Mouse (Mus musculus) stomach, embryonic 16.5 days (tissue): ENCODE results near the gene Cwf19l1. TPM values are rescaled to one million over a fixed set of nuclear protein-coding genes. Genes with fewer than 3 reads are reported as not detected.
A peak's percentile ranks its signal among the peaks of the same experiment; 100 is the strongest.

Experiments
- ATAC-seq: fragments of 200-750 bp; cut with Nextera tagmentation; 2 replicates; pipeline ENCODE4 v1.8.0; 2017; ENCODE audit warnings: moderate number of reproducible peaks, moderate TSS enrichment; ENCODE audit not compliant: insufficient read depth, low FRiP score
- H3K27ac ChIP-seq: fragments of 300-500 bp; sonication (generic); 2 replicates; pipeline ENCODE4 v1.5.1; 2014; ENCODE audit warnings: low read length
- H3K27me3 ChIP-seq: fragments of 300-500 bp; sonication (generic); 2 replicates; pipeline ENCODE4 v1.6.1; 2014; ENCODE audit warnings: low read length, control low read depth, mixed read lengths; ENCODE audit not compliant: control insufficient read depth, insufficient read depth
- H3K36me3 ChIP-seq: fragments of 300-500 bp; sonication (generic); 2 replicates; pipeline ENCODE4 v1.6.1; 2014; ENCODE audit warnings: low read length; ENCODE audit not compliant: control insufficient read depth, insufficient read depth
- H3K4me1 ChIP-seq: fragments of 300-500 bp; sonication (generic); 2 replicates; pipeline ENCODE4 v1.6.1; 2014; ENCODE audit warnings: low read length, control low read depth, mixed read lengths; ENCODE audit not compliant: control insufficient read depth, insufficient read depth
- H3K4me2 ChIP-seq: fragments of 300-500 bp; sonication (generic); 2 replicates; pipeline ENCODE4 v1.6.1; 2014; ENCODE audit warnings: low read depth, low read length, mixed read lengths
- H3K4me3 ChIP-seq: fragments of 300-500 bp; sonication (generic); replicated peaks from 2 replicates; pipeline ENCODE4 v1.5.1; 2014; ENCODE audit warnings: mild to moderate bottlenecking, low read length
- H3K9ac ChIP-seq: fragments of 300-500 bp; sonication (generic); 2 replicates; pipeline ENCODE4 v1.6.1; 2014; ENCODE audit warnings: low read length
- H3K9me3 ChIP-seq: fragments of 300-500 bp; sonication (generic); replicated peaks from 2 replicates; pipeline ENCODE4 v1.6.1; 2016; ENCODE audit warnings: low read length, control low read depth; ENCODE audit not compliant: control insufficient read depth
- WGBS: fragments of 180-500 bp; shearing (Covaris S2); extraction: QIAGEN DNeasy Blood & Tissue Kit; methylation state at CpG from one replicate; pipeline ENCODE4 v1.1.7; 2014; 5-methylcytosine and 5-hydroxymethylcytosine counted together
- polyA plus RNA-seq: library from polyadenylated mRNA; unstranded; fragments of >200 nt; fragmentation: Nextera tagmentation; extraction: Ambion mirVana; gene quantifications from 2 replicates; pipeline ENCODE4 v1.2.1, GENCODE M21; 2015

Gene Cwf19l1
- polyA plus RNA-seq, 1 experiment from 2014 or later = 29.2 TPM

GRCm38 (mm10) chr19:44148991-44149390 lies 13.3 kb upstream of the Cwf19l1 start:
- WGBS = 68% methylated on average over 2 of the region's 2 CpGs
- no peaks in the 10 kb centered on the region; the same call in 1 of the 2 replicates for H3K27me3 ChIP-seq
- H3K27ac ChIP-seq = no peak overlapping the region
- no peaks in the 10 kb centered on the region for H3K36me3 ChIP-seq
- H3K9ac ChIP-seq = no peak overlapping the region
- no peak for ATAC-seq
- no peak overlapping the region for H3K4me3 ChIP-seq
- H3K9me3 ChIP-seq = no peaks in the 10 kb centered on the region
- no peak overlapping the region for H3K4me2 ChIP-seq
- peaks cover 4% of the 10 kb centered on the region for H3K4me1 ChIP-seq

GRCm38 (mm10) chr19:44148345-44148744 lies 12.7 kb upstream of the Cwf19l1 start:
- Histone ChIP-seq H3K9ac (no peak overlapping the region), H3K27ac (no peak overlapping the region), H3K4me2 (no peak overlapping the region), H3K27me3 (no peaks in the 10 kb centered on the region; the same call in 1 of the 2 replicates), H3K36me3 (no peaks in the 10 kb centered on the region), H3K4me3 (no peak overlapping the region), H3K9me3 (no peaks in the 10 kb centered on the region), H3K4me1 (peaks cover 4% of the 10 kb centered on the region)
- no peak for ATAC-seq
- WGBS = 24% methylated on average over 2 of the region's 2 CpGs

GRCm38 (mm10) chr19:44146951-44147350 lies 11.3 kb upstream of the Cwf19l1 start:
- WGBS = 90% methylated on average over 8 of the region's 8 CpGs
- Histone ChIP-seq H3K9me3 (no peaks in the 10 kb centered on the region), H3K27ac (no peak overlapping the region), H3K9ac (no peak overlapping the region), H3K4me1 (peaks cover 4% of the 10 kb centered on the region), H3K36me3 (peaks cover 6% of the 10 kb centered on the region; the same call in 1 of the 2 replicates), H3K4me3 (no peak overlapping the region), H3K4me2 (no peak overlapping the region), H3K27me3 (no peaks in the 10 kb centered on the region; the same call in 1 of the 2 replicates)
- no peak for ATAC-seq

- H3K9ac ChIP-seq = peak overlapping the region; percentile 80
- WGBS = 56% methylated on average over 9 of the region's 9 CpGs
- ATAC-seq = peak; percentile 44; the same call in 1 of the 2 replicates
These were observed 10.8 kb upstream of the Cwf19l1 start for GRCm38 (mm10) chr19:44146568-44146879.

GRCm38 (mm10) chr19:44145702-44146567 lies 10.3 kb upstream of the Cwf19l1 start, which contains the start of gene Bloc1s2:
Bloc1s2 (minus strand) TSS chr19:44146446.
- ATAC-seq = peak; percentile 89; the same call in 1 of the 2 replicates
- H3K27me3 ChIP-seq = no peaks in the 10 kb centered on the region; the same call in 1 of the 2 replicates
- H3K4me3 ChIP-seq = peak within 1 kb of the TSS; percentile 72
- H3K4me2 ChIP-seq = peak within 1 kb of the TSS; percentile 86
- H3K9ac ChIP-seq = peak within 1 kb of the TSS; percentile 80
- 1% methylated on average over 46 of the region's 46 CpGs for WGBS
- 0 out of 2 replicates have a peak within 1 kb of the TSS, but pooled peaks have one; percentile 33 for H3K27ac ChIP-seq
- peaks cover 9% of the 10 kb centered on the region for H3K36me3 ChIP-seq
- no peaks in the 10 kb centered on the region for H3K9me3 ChIP-seq
- peaks cover 4% of the 10 kb centered on the region for H3K4me1 ChIP-seq

More at GRCm38 (mm10) chr19:44146568-44146879, 10.8 kb upstream of the Cwf19l1 start:
- Histone ChIP-seq H3K27ac (0 out of 2 replicates have a peak overlapping the region, but pooled peaks have one; percentile 33), H3K9me3 (no peaks in the 10 kb centered on the region), H3K36me3 (peaks cover 6% of the 10 kb centered on the region; the same call in 1 of the 2 replicates), H3K27me3 (no peaks in the 10 kb centered on the region; the same call in 1 of the 2 replicates), H3K4me3 (peak overlapping the region; percentile 72), H3K4me1 (peaks cover 4% of the 10 kb centered on the region), H3K4me2 (peak overlapping the region; percentile 86)

- Histone ChIP-seq H3K27ac (no peak overlapping the region), H3K36me3 (peaks cover 9% of the 10 kb centered on the region), H3K4me2 (no peak overlapping the region), H3K4me1 (peaks cover 4% of the 10 kb centered on the region), H3K4me3 (no peak overlapping the region), H3K27me3 (no peaks in the 10 kb centered on the region), H3K9me3 (no peaks in the 10 kb centered on the region), H3K9ac (no peak overlapping the region)
- no peak for ATAC-seq
- 82% methylated on average over 9 of the region's 9 CpGs for WGBS
These were observed 8.7 kb upstream of the Cwf19l1 start for GRCm38 (mm10) chr19:44144366-44144765.

GRCm38 (mm10) chr19:44135960-44136485 lies 347 bp upstream of the Cwf19l1 start:
- Histone ChIP-seq H3K4me2 (peak overlapping the region; percentile 65), H3K9ac (peak overlapping the region; percentile 50; the same call in 1 of the 2 replicates), H3K9me3 (no peaks in the 10 kb centered on the region), H3K4me1 (peaks cover 8% of the 10 kb centered on the region), H3K4me3 (peak overlapping the region; percentile 94), H3K36me3 (peaks cover 7% of the 10 kb centered on the region; the same call in 1 of the 2 replicates), H3K27ac (no peak overlapping the region), H3K27me3 (no peaks in the 10 kb centered on the region)
- 32% methylated on average over 7 of the region's 7 CpGs for whole genome bisulfite sequencing
- peak; percentile 3; the same call in 1 of the 2 replicates for ATAC-seq

- 86% methylated on average over 5 of the region's 5 CpGs for WGBS
These were observed 2.8 kb downstream of the Cwf19l1 start for GRCm38 (mm10) chr19:44132917-44133316.

GRCm38 (mm10) chr19:44128560-44128959 lies 7.1 kb downstream of the Cwf19l1 start:
- Histone ChIP-seq H3K9ac (no peak overlapping the region), H3K9me3 (no peaks in the 10 kb centered on the region), H3K4me3 (no peak overlapping the region), H3K4me2 (no peak overlapping the region), H3K4me1 (no peaks in the 10 kb centered on the region), H3K27me3 (no peaks in the 10 kb centered on the region), H3K36me3 (peaks cover 13% of the 10 kb centered on the region; the same call in 1 of the 2 replicates), H3K27ac (no peak overlapping the region)
- no peak for ATAC-seq
- WGBS = 68% methylated on average over 2 of the region's 2 CpGs

More at GRCm38 (mm10) chr19:44132917-44133316, 2.8 kb downstream of the Cwf19l1 start:
- no peak overlapping the region for H3K4me3 ChIP-seq
- no peaks in the 10 kb centered on the region for H3K27me3 ChIP-seq
- no peak overlapping the region for H3K27ac ChIP-seq
- H3K4me1 ChIP-seq = peaks cover 8% of the 10 kb centered on the region
- ATAC-seq = no peak
- H3K4me2 ChIP-seq = no peak overlapping the region
- H3K36me3 ChIP-seq = 0 out of 2 replicates have a peak, but pooled peaks cover 7% of the 10 kb centered on the region
- no peaks in the 10 kb centered on the region for H3K9me3 ChIP-seq
- no peak overlapping the region for H3K9ac ChIP-seq
